Mouse (Mus musculus): ENCODE measurements at regions not wholly inside any gene's neighbourhood (a gene's known extent, or its start where the extent isn't known, plus 50 kb on each side); places are given as distances from the start of the nearest gene placed in this dataset.

GRCm38 (mm10) chr10:68842023-68842735 is 118.7 kb downstream of the Tmem26 start:
- no peak for DNase-seq (ENCODE audit: low spot score in 2 of 2)

GRCm38 (mm10) chr10:68844066-68844465 is 120.6 kb downstream of the Tmem26 start:
- DNase-seq (ENCODE audit: low spot score in 2 of 2), result no peak

- no peak for DNase-seq (ENCODE audit: low spot score in 2 of 2)
Measured at GRCm38 (mm10) chr10:68844596-68844995, 121.2 kb downstream of the Tmem26 start.

GRCm38 (mm10) chr10:68851153-68851552 is 127.7 kb downstream of the Tmem26 start:
- DNase-seq (ENCODE audit: low spot score in 2 of 2), result no peak

GRCm38 (mm10) chr10:68855934-68856891 is 132.8 kb downstream of the Tmem26 start:
- no peak for DNase-seq (ENCODE audit: low spot score in 2 of 2)

- DNase-seq (ENCODE audit: low spot score in 2 of 2), result no peak
Measured at GRCm38 (mm10) chr10:68864606-68865378, 141.3 kb downstream of the Tmem26 start.

GRCm38 (mm10) chr10:68865776-68866175 is 142.3 kb downstream of the Tmem26 start:
- no peak for DNase-seq (ENCODE audit: low spot score in 2 of 2)

- no peak for DNase-seq (ENCODE audit: low spot score in 2 of 2)
Measured at GRCm38 (mm10) chr10:68867361-68867760, 143.9 kb downstream of the Tmem26 start.

- no peak for DNase-seq (ENCODE audit: low spot score in 2 of 2)
Measured at GRCm38 (mm10) chr10:68872102-68872501, 148.7 kb downstream of the Tmem26 start.

- no peak for DNase-seq (ENCODE audit: low spot score in 2 of 2)
Measured at GRCm38 (mm10) chr10:68875641-68876040, 152.2 kb downstream of the Tmem26 start.

- DNase-seq (ENCODE audit: low spot score in 2 of 2), result no peak
Measured at GRCm38 (mm10) chr10:68893100-68893841, 169.8 kb downstream of the Tmem26 start.

- DNase-seq (ENCODE audit: low spot score in 2 of 2), result no peak
Measured at GRCm38 (mm10) chr10:68894121-68894520, 170.7 kb downstream of the Tmem26 start.

- DNase-seq (ENCODE audit: low spot score in 2 of 2), result no peak
Measured at GRCm38 (mm10) chr10:68897524-68897923, 174.1 kb downstream of the Tmem26 start.

GRCm38 (mm10) chr10:68901168-68901567 is 177.7 kb downstream of the Tmem26 start:
- DNase-seq (ENCODE audit: low spot score in 2 of 2), result no peak

GRCm38 (mm10) chr10:68902670-68903069 is 179.2 kb downstream of the Tmem26 start:
- DNase-seq (ENCODE audit: low spot score in 2 of 2), result no peak

- no peak for DNase-seq (ENCODE audit: low spot score in 2 of 2)
Measured at GRCm38 (mm10) chr10:68904337-68904736, 180.9 kb downstream of the Tmem26 start.

GRCm38 (mm10) chr10:68908236-68908635 is 184.8 kb downstream of the Tmem26 start:
- peak in 1 of 2 experiments; percentile 71 for DNase-seq (ENCODE audit: low spot score in 2 of 2)

- no peak for DNase-seq (ENCODE audit: low spot score in 2 of 2)
Measured at GRCm38 (mm10) chr10:68909018-68909417, 185.6 kb downstream of the Tmem26 start.

- DNase-seq (ENCODE audit: low spot score in 2 of 2), result no peak
Measured at GRCm38 (mm10) chr10:68916147-68916546, 192.7 kb downstream of the Tmem26 start.

GRCm38 (mm10) chr10:68935843-68936242 is 212.4 kb downstream of the Tmem26 start:
- no peak for DNase-seq (ENCODE audit: low spot score in 2 of 2)

GRCm38 (mm10) chr10:68943239-68943638 is 208.0 kb upstream of the Rhobtb1 start:
- DNase-seq (ENCODE audit: low spot score in 2 of 2), result peak in 1 of 2 experiments; percentile 3

All from urinary bladder, postnatal 4 days (tissue).